Mouse (Mus musculus) left cerebral cortex, postnatal 10 days (tissue): Measurements from ENCODE around the gene Elmo2. TPM values are rescaled to one million over a fixed set of nuclear protein-coding genes. Genes with fewer than 3 reads are reported as not detected.

Source experiments
- DNase-seq, 2 experiments: peaks; one replicate each; pipeline ENCODE4 v3.0.0; 2021 to 2022; ENCODE audit warnings: low spot score in 2 of 2, mixed read lengths in 1 of 2; ENCODE audit errors: extremely low spot score in 1 of 2
- intact Hi-C: fragments of 180-260 bp; cut with DNase I; formaldehyde crosslinking; loops from one replicate; pipeline ENCODE4 v1.15.1; 2025
- total RNA-seq, 2 experiments: library from RNA; stranded (reverse); gene quantifications; 2 replicates each; pipeline ENCODE4 v1.2.3; 2021

Gene Elmo2
- total RNA-seq, 2 experiments from 2014 or later: 102 to 104 TPM

- intact Hi-C loops: no loop called here
- no peak for DNase-seq
These were observed 1.1 kb upstream of the Elmo2 start for GRCm38 (mm10) chr2:165327386-165327785.

GRCm38 (mm10) chr2:165325521-165326303 lies 567 bp downstream of the Elmo2 start:
- DNase-seq: no peak
- intact Hi-C loops: no loop called here

- no peak for DNase-seq
- intact Hi-C loops: loop anchor here (5.0 kb wide), 1 partner anchor 37 kb away; the partner anchor contains the start of gene Slc35c2
These were observed 2.4 kb downstream of the Elmo2 start for GRCm38 (mm10) chr2:165323928-165324327.

GRCm38 (mm10) chr2:165323484-165323883 lies 2.8 kb downstream of the Elmo2 start:
- DNase-seq: no peak
- intact Hi-C loops: loop anchor here (5.0 kb wide), 1 partner anchor 36 kb away; the partner anchor contains the start of gene Slc35c2

GRCm38 (mm10) chr2:165321981-165322735 lies 4.1 kb downstream of the Elmo2 start:
- intact Hi-C loops: loop anchor here (5.0 kb wide), 1 partner anchor 35 kb away; the partner anchor contains the start of gene Slc35c2
- no peak for DNase-seq

GRCm38 (mm10) chr2:165321381-165321888 lies 4.8 kb downstream of the Elmo2 start:
- peak in 1 of 2 experiments; percentile 71 for DNase-seq
- intact Hi-C loops: loop anchor here (5.0 kb wide), 1 partner anchor 34 kb away; the partner anchor contains the start of gene Slc35c2

GRCm38 (mm10) chr2:165320531-165321150 lies 5.6 kb downstream of the Elmo2 start:
- peak in 1 of 2 experiments; percentile 68 for DNase-seq
- intact Hi-C loops: loop anchor here (5.0 kb wide), 1 partner anchor 33 kb away; the partner anchor contains the start of gene Slc35c2

- DNase-seq: no peak
- intact Hi-C loops: no loop called here
These were observed 6.8 kb downstream of the Elmo2 start for GRCm38 (mm10) chr2:165319503-165319902.

- intact Hi-C loops: no loop called here
- no peak for DNase-seq
These were observed 7.3 kb downstream of the Elmo2 start for GRCm38 (mm10) chr2:165318941-165319340.

GRCm38 (mm10) chr2:165317621-165318263 lies 8.5 kb downstream of the Elmo2 start:
- DNase-seq: no peak
- intact Hi-C loops: no loop called here

GRCm38 (mm10) chr2:165316837-165317473 lies 9.3 kb downstream of the Elmo2 start:
- peak; percentile 76 to 83 for DNase-seq
- intact Hi-C loops: no loop called here

GRCm38 (mm10) chr2:165316204-165316603 lies 10.1 kb downstream of the Elmo2 start:
- intact Hi-C loops: no loop called here
- no peak for DNase-seq

GRCm38 (mm10) chr2:165314197-165314596 lies 12.1 kb downstream of the Elmo2 start:
- intact Hi-C loops: no loop called here
- no peak for DNase-seq

GRCm38 (mm10) chr2:165312381-165312780 lies 13.9 kb downstream of the Elmo2 start:
- intact Hi-C loops: no loop called here
- DNase-seq: no peak

- intact Hi-C loops: no loop called here
- DNase-seq: no peak
These were observed 14.7 kb downstream of the Elmo2 start for GRCm38 (mm10) chr2:165311577-165311976.

GRCm38 (mm10) chr2:165310818-165311425 lies 15.4 kb downstream of the Elmo2 start:
- intact Hi-C loops: no loop called here
- DNase-seq: no peak

GRCm38 (mm10) chr2:165307801-165308200 lies 18.5 kb downstream of the Elmo2 start:
- intact Hi-C loops: no loop called here
- no peak for DNase-seq

- intact Hi-C loops: no loop called here
- DNase-seq: no peak
These were observed 20.8 kb downstream of the Elmo2 start for GRCm38 (mm10) chr2:165305438-165305837.
